Mouse (Mus musculus) WW6 (cell line): ENCODE results near the gene Sorcs2.

Experiments used
- DNase-seq: peaks from one replicate; pipeline ENCODE4 v3.0.0-alpha.2; 2013; ENCODE audit warnings: low read depth, low spot score

The Sorcs2 gene

DNA sequence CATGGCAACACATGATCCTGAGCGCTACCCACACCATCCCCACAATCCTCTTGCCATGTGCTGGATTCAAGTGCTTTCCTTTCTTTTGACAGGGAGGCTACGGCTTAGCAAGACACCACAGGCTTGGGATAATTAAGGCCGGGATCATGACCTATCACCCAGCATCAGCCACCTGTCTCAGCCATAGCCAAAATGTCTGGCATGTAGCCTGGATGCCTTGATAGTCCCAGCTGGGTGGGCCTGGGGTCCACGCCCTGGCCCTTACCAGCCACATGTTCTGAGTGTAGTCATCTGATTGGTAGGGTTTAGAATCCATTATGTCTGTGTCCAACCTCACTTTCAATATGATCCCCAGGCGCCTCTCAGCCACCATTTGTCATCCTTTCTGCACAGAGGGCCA, 218.2 kb downstream of the Sorcs2 start:
- no peak for DNase-seq

DNA sequence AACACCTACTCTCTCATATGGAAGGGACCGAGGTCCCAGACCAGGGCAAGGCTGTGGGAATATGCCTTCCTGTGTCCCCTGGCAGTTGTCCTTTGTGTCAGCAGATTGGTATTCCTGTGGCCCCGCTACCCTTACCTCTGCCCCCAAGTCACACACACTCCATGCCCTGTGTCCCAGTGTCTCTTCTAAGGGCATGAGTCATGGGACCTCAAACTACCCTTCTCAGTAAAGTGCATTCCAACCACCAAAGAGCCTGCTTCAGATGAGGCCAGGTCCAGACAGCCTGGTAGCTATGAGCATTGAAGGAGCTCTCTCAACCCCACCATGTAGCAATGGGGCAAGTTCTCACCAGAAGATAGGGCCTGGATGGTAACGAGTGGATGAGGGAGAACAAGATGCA, 219.2 kb downstream of the Sorcs2 start:
- no peak for DNase-seq

DNA sequence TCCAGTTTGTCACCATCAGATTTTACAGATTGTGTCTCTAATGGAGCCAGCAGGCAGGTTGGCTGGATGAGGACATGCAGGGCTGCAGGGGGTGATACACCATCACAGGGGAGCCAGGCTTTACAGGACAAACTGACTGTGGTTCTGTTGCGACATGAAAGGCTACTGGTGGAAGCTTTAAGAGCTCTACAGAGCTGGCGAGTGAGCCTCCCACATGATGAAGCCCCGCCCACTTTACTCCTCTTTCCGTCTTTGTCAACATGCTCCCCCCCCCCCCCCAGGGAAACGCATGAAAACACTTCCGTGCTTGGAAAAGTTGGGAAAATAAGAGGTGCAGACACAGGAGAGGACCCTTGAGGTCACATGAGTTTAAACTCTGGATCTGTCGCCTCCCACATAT, 219.7 kb downstream of the Sorcs2 start:
- DNase-seq: no peak

DNA sequence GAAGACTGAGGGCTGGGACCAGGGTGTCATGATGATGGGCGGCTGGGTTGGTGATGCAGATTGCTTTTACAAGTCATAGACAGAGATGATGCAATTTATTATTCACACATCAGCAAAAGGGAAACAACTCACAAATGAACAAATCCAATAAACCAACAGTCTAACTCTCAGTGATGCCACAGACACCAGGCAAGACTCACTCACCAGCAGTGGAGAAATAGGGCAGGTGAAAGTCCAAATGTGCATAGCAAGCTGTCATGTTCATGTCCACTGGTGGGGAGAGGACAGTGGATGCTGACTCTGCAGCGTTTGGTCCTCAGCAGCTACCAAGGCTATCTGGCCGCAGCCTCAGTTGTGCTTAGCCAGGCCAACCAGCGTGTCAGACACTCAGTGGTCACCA, 221.1 kb downstream of the Sorcs2 start:
- no peak for DNase-seq

DNA sequence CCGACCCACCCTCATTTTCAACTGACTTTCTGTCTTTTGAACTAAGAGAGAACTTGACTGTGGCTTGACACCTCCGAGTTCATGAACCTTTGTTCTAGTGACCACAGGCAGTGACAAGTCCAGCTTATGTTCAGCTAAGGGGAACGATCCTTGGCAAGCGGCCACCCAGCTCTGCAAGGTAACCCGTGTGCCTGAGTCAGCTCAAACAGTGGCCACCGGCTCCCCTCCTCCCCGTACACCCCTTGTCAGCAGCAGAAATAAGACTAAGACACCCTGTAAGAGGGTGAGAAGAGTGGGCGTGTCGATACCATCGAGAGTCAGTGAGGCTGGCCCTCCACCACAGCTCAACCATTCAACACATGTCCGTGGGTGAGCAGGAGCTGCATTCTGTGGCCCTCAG, 221.5 kb downstream of the Sorcs2 start:
- no peak for DNase-seq

DNA sequence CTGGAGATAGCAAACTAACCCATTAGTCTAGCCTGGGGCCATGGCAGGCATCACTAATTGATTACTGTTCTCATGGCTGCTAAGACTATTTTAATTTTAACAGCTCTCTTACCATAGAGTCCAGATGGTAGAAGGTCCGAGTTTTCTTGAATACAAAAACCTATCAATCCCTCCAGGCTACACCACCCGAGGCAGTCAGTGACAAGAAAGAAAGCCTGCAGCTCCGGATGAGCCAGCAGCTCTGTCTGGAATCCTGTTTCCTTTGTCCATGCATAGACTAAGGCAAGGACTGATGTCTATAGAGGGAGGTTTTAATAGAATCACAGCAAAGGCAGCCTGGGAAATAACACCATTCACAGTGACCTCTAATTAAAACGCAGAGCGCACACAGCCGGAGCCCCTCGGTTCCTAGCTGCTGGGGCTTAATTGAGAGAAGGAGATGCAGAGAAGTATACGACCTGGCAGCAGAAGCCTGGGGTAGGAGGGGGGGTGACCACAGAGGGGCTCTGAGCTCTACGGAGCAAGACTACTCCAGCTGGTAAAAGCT, 223.3 kb downstream of the Sorcs2 start:
- no peak for DNase-seq

DNA sequence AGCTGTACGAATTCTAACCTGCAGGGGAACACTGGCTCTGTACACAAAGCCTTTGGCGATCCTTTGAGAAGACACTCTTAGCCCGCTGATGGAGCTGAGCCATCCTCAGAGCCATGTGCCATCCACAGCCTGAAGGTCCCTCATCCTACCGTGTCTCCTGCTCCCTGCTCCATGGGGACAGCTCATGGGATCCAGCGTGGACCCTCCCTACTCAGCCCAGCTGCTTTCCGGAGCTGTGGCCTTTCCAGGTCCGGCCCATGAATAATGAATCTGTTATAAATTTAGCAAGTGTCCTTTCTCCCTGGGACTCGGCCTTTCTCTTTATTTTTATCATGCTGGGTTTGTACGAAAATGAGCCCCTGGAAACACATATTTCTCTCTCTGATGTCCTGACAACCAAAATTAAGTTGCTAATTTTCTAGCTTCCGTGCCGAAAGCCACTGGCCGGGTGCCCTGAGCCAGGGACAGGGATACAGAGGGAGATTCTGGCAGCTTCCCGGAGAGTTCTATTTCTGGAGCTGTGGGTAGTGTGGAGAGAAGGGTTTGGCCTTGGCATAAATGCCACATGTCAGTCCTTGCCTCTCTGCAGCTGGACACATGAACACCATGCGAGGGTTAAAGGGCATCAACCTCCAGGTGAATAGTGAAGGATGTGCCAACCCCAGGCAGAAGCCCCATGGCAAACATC, 228.8 kb downstream of the Sorcs2 start:
- DNase-seq: no peak

DNA sequence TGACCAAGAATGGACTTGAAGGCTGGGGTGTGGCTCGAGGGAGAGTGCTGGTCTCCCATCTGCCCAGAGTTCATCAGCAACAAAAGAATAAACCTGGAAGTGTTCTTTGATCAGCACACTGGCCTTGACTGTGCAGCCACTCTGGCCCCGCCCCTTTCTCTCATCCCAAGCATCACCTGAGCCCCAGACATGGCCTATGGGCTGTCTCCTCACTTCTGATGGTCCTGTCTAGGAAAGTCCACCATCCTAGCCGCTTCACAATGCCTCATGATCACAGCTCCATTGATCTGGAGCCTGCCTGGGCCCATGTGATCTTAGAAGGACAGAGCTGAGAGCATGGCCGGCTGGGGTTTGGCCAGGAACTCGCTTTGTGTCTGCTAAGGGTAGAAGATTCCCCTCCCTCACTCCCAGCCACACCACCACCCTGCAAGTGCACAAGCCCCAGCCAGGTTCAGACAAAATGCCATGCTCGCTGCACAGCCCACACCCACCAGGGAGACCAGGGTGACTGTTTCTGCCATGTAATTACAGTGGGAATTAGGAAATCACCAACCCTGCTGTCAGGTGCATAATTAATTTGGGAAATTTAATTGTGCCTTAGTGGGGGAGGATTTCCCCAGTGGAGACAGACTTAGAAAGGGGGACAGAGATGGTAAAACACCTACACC, 231.5 kb downstream of the Sorcs2 start:
- DNase-seq: no peak

DNA sequence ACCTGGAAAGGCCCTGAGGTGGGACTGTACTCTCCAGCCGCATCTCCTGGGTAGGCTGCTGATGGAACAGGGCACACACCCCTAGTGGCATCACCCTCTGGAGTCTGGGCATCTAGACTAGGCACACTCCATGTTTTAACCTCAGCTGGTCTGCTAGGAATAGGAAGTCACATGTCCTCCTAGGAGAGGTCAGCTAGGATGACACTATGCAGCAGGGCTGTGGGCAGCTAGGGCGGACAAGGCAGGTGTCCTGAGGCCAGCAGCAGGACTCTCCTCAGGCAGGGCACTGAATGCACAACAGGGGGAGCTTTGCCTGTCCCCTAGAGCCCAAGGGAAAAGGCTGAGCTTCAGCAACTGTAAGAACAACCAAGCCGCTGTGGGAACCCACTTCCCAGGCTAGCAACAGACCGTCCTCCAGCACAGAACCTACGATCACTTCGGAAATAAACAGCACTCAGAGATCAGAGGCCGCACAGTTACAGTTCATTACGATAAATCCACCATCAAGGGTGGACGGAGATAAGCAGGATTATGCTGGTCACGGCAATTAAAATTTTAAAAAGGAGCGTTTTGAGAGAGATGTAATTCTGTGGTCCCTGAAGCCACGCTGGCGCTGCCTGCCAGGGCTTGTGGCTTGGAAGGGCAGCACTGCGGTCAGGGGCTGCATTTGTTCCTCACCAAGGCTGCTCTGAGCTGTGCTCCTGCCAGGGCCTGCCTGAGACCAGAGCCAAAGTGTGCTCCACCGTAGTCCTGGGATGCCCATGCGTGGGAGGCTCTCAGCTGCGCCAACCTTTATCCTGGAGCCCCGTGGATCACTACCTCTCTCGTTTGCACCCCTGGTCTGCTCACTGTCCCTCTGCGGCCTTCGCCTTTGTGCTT, 232.3 kb downstream of the Sorcs2 start:
- DNase-seq: no peak

DNA sequence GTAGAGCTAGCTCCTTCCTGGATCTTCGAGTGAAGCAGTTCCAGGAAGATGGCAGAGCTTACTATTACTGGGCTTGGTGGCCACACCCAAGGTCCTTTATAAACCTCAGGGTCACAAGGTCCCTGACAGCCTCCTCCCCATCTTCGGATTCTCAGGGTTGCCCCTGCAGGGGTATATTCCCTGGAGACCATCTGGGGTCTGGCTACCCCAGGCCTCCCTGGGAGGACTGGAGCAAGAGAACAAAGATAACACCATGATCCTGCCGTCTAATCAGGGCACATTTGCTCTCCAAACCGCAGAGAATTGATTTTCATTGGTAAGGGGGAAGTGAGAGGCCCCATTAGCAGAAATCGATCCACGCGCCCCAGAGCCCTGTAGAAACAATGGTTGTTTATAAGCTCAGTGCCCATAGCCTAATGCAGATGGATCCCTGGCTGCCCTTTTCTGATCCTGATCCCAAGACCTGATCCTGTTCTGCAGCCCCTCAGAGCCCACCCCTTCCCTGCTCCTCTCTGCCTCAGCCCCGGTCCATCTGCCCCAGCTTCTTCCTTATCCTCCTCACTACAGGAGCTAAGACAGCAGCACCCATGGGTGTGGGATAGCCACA, 243.0 kb downstream of the Sorcs2 start:
- no peak for DNase-seq

DNA sequence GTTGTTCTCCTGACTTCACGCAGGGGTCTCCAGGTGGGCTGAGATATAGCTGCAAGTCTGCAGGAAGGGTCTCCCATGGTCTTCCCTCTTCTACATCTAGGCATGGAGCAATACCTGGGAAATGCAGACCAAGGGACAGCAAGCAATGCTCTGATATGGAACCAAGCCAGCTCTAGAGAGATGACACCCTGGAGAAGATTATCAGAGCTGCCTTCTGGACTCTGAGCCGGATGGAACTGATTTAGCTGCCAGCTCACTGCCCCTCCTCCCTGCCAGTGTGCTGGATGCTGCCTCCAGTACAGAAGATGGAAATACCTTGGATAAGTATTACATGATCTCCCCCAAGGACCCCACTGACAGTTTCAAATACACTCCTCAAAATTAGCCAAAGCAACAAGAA, 244.7 kb downstream of the Sorcs2 start:
- no peak for DNase-seq

DNA sequence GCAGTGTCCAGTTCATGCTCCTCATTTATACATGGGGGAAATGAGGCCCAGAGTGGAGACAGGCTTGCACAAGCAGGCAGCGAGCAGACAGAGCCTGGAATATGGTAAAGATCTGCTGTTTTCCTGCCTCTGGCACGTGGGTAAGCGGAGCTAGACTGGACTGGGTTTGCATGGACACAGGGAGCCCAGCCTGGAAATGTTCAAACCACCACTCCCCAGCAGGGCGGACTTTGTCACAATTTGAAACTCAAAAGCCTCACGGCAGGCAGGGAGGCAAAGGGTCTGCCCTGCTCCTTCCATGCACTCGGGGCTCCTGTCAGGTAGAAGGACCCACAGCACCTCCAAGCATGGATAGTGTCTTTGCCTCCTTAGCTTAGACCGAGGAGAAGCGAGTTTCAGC, 246.9 kb downstream of the Sorcs2 start:
- no peak for DNase-seq

DNA sequence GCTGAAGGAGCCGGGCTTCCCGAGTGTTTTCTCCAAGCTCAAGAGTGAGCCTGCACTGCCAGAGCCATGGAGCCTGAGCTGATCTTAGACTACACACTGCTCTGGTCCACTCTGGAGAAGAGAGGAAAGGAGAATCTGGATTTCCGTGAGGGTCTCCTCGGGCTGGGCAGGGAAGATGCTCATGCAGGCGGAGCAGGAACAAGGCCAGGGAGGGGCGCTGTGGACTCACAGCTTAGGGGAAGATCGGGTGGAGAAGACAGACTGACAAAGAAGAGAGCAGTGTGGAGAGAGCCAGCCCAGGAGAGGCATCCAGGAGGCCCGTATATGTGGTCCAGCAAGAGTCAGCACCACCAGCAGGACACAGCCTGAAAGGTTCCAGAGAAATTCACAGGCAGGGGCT, 248.8 kb downstream of the Sorcs2 start:
- no peak for DNase-seq

DNA sequence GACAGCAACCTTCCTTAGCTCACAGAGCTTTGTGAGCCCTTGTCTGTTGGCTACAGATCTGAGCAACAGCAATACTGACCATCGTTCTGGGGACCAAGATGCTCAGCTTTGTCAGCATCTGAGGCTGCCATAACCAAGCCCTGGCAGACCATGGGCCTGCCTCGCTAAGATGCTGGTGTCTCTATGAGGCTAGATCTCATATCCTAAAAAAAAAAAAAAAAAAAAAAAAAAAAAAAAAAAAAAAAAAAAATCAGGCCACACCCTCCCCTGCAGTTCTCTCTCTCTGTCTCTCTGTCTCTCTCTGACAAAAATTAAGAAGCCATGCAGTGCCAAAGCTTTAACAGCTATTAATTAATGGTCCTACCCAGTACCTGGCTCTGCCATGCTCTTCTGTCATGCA, 251.3 kb downstream of the Sorcs2 start:
- no peak for DNase-seq

DNA sequence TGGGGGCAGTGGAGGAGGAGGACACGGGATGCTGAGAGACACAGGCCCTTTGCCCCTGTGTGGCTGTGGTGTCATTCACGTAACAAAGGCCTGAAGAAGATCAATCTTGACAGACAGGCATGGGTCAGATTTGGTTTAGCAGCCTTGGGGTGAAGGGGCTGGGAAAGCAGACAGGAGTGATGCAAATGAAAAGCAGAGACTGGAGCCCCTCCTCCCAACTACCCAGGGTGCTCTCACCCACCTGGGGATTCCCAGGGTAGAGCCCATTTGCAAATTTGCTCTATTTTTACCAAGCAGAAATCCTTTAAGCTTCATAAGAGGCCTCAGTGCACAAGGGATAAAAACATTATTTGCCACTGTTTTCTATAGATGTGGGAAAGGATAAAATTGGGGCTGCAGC, 253.4 kb downstream of the Sorcs2 start:
- no peak for DNase-seq

DNA sequence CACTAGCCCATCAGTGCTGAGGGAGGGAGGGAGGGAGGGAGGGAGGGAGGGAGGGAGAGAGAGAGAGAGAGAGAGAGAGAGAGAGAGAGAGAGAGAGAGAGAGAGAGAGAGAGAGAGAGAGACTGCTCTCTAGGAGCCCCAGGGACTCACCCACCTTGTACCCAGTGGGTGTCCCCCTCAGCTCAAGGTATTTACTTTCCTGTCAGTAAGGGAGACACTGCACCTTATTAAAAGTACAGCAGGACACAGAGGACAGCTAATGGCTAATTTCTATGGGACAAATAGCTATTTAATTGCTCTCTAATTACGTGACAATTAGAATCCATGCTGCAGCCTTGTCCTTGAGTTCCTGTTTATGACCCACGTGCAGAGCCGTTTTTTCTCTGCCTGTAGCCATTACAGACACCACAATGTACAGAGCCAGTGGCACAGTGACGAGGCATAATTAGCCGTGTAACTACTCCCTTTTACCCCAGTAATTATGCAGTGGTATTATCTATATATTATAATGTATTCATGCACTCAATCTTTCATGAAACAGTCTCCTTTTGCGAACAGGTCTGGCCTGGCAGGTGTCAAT, 256.2 kb downstream of the Sorcs2 start:
- no peak for DNase-seq

DNA sequence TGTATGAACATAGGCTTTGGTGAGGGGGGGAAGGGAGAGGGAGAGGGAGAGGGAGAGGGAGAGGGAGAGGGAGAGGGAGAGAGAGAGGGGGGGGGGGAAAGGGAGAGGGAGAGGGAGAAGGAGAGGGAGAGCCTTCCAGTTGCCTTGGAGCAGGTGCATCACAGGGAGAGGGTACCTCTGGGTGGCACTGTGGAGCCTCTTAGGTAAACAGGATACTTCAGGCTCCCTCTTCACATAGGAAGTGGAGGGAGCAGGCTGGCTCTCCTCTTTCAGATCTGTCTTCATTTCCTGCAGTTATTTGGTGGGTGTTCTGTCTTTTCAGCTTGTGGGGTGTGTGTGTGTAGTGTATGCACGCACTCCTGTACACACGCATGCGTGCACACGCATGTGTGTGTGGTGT, 256.8 kb downstream of the Sorcs2 start:
- no peak for DNase-seq

DNA sequence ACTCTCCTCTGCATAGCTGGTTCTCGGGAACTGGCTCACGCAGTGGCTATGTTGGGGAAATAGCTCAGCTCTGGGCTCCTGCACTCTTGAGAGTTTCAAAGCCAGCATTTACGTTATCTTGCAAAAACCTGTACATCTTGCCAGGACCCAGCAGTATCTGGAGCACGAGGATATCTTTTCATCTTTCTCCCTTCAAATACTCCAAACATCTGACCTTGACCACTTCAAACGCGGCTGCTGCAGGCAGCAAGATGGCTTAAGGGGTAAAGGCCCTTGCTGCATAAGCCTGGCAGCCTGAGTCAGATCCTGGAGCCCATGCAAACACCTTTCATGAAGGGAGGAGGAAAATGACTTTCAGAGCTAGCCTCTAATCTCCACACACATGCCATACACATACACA, 258.2 kb downstream of the Sorcs2 start:
- DNase-seq: no peak

DNA sequence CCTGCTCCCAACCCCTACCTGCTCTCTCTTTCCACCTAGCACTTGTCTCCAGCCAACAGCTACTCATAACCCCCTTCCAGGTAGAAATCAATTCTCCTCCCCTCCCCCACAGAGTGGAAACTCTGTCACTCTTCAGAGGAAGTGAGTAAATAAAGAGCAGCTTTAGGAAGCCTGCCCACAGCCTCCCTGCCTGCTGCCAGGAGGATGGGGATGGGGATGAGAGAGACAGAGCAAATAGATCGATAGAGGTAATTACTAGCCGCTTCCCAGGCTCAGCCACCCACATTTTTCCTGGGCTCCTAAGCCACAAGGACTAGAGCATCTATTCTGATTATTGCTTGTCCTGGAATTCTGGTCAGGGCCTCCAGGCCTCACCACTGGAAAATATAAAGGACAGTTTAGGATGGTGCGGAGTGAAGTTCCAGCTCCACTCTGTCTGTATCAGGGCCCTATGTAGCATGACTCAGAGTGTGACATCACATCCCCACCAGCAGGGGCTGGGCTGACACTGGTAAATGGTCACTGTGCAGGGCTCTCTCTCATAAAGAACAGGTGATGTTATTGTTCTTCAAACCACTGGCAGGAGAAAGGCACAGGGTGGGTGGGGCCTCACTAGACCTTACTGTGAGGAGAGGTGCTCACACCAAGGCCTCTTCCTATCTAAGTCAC, 261.9 kb downstream of the Sorcs2 start:
- DNase-seq: no peak

DNA sequence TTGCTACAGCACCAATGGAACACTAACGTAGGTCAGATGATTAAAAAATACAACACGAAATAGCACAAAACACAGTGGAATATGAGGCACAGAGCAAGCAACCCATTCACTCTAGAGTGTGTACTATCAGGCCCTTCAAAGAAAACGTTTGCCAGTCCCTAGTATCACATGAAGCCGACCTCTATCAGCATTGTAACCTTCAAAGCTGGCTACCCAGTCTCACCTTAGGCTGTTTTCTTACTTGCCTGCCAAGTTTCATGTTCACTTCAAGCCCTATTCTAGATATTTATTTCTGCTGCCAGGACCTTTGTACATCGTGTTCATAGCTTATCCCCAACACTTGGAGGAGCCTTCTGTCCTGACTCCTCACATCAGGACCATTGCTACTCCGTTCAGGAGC, 263.6 kb downstream of the Sorcs2 start:
- DNase-seq: no peak

DNA sequence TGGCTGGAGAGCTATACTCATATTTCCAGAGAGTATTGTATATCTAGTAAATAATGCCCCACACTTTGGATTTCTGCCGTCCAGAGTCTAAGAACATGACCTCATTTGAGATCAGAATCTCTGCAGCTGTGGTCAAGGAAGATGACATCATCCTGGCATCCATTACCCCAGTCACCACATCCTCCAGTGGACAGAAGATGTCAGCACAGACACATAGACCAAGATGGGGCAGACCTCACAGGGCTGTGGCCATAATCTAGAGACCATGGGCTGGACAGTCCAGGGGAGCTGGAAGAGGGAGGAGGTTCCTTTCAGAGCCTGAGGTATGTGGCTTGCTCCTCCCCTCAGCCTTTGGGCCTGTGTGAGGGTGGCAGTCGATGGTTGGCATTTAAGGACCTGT, 264.0 kb downstream of the Sorcs2 start:
- no peak for DNase-seq
